Mouse (Mus musculus): ENCODE results near the gene Snx30. TPM values are rescaled to one million over a fixed set of nuclear protein-coding genes. Genes with fewer than 3 reads are reported as not detected.

Snx30 gene
- total RNA-seq, 2 experiments from 2014 or later = 4.0 to 4.4 TPM

DNA sequence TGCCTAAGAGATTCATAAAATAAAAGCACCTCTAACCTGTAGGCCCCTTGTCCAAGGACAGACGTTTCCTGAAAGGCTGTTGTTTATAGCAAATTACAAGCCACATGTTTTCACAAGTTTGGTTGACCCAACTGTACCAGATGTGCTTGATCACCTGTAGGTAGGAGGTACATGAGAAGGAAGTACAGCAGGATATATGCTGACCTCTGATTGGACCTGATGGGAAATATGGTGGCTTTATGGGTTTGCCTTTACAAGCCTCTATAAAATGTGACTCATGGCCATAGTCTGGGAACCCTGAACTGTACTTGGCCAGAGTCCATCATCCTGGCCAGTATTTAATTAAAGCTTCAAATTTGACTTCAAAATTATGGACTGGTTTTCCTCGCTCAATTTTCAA lies 131.9 kb downstream of the Snx30 start:
- intact Hi-C loops (cut with DNase I; ENCODE audit: low total_unique reads) = no loop called here
- no peak for DNase-seq

Other genes with a start within 250 kb of the Snx30 start
- 10 to 100 TPM; 47.5 to 65.0 TPM for gene Hsdl2, start 224.3 kb upstream of the Snx30 start, total RNA-seq (2021)
- gene E130308A19Rik, start 179.6 kb upstream of the Snx30 start, total RNA-seq (2021) = 1 to 10 TPM; 3.7 to 5.2 TPM
- gene Inip, start 4.3 kb upstream of the Snx30 start, total RNA-seq (2021) = 1 to 10 TPM; 3.1 to 3.7 TPM
- not detected for gene Slc46a2, start 109.2 kb downstream of the Snx30 start, total RNA-seq (2021)
- gene Mup4, start 154.9 kb downstream of the Snx30 start, total RNA-seq (2021) = not detected
- gene Mup6, start 158.5 kb downstream of the Snx30 start, total RNA-seq (2021) = not detected